Mouse (Mus musculus) liver, adult 2 months (tissue): Measurements from ENCODE around the gene Rere. TPM values are rescaled to one million over a fixed set of nuclear protein-coding genes. Genes with fewer than 3 reads are reported as not detected.
A peak's percentile ranks its signal among the peaks of the same experiment; 100 is the strongest.

Source experiments
- DNase-seq: peaks from one replicate; pipeline ENCODE4 v3.0.0-alpha.2; 2011; ENCODE audit warnings: low read depth, low spot score; ENCODE audit errors: extremely low read depth
- H3K27ac ChIP-seq: fragments of 200-500 bp; replicated peaks from 2 replicates; pipeline ENCODE4 v1.5.1; 2012; ENCODE audit warnings: low read depth, mild to moderate bottlenecking, control low read depth, inconsistent platforms, low read length; ENCODE audit not compliant: insufficient read depth
- H3K27me3 ChIP-seq: fragments of 200-500 bp; 2 replicates; pipeline ENCODE4 v1.6.1; 2012; ENCODE audit warnings: mild to moderate bottlenecking, moderate library complexity, low read length, inconsistent platforms; ENCODE audit not compliant: control insufficient read depth, insufficient read depth
- H3K36me3 ChIP-seq: fragments of 200-500 bp; 2 replicates; pipeline ENCODE4 v1.6.1; 2012; ENCODE audit warnings: low read length, inconsistent platforms; ENCODE audit not compliant: control insufficient read depth, insufficient read depth
- H3K4me1 ChIP-seq: fragments of 200-500 bp; 2 replicates; pipeline ENCODE4 v1.6.1; 2011; ENCODE audit warnings: low read length; ENCODE audit not compliant: control insufficient read depth, insufficient read depth
- H3K4me3 ChIP-seq: fragments of 200-500 bp; 2 replicates; pipeline ENCODE4 v1.5.1; 2011; ENCODE audit warnings: low read depth, mild to moderate bottlenecking, control low read depth, low read length, moderate library complexity; ENCODE audit not compliant: insufficient read depth
- H3K79me2 ChIP-seq: fragments of 200-500 bp; 2 replicates; pipeline ENCODE4 v1.6.1; 2012; ENCODE audit warnings: inconsistent platforms, mild to moderate bottlenecking, low read length, moderate library complexity; ENCODE audit not compliant: control insufficient read depth, insufficient read depth
- H3K9ac ChIP-seq: fragments of 200-500 bp; 2 replicates; pipeline ENCODE4 v1.6.1; 2012; ENCODE audit warnings: low read depth, mild to moderate bottlenecking, control low read depth, inconsistent platforms, low read length
- CTCF ChIP-seq: fragments of 200-500 bp; IDR thresholded peaks from 2 replicates; pipeline ENCODE4 v1.5.1; 2011; ENCODE audit warnings: low read depth, low read length, control low read depth
- POLR2A ChIP-seq: fragments of 200-500 bp; IDR thresholded peaks from 2 replicates; pipeline ENCODE4 v1.6.1; 2011; ENCODE audit warnings: low read length, control low read depth; ENCODE audit not compliant: insufficient read depth; ENCODE audit errors: extremely low read depth
- WGBS: fragments of 180-500 bp; shearing (Covaris S2); methylation state at CpG from one replicate; pipeline ENCODE4 v1.1.7; 2018; 5-methylcytosine and 5-hydroxymethylcytosine counted together
- polyA plus RNA-seq: library from polyadenylated mRNA; depleted of rRNA; stranded (reverse); fragments of >200 nt; gene quantifications from 2 replicates; pipeline ENCODE4 v1.2.3, GENCODE M21; 2012
- total RNA-seq: library from RNA; depleted of rRNA; stranded (reverse); fragments of >200 nt; gene quantifications from 2 replicates; pipeline ENCODE4 v1.2.3, GENCODE M21; 2014

Gene Rere
- total and polyA plus RNA-seq, 2 experiments: 8.8 to 10.0 TPM

GRCm38 (mm10) chr4:150239951-150240368, 41.5 kb upstream of the Rere start:
- 8% methylated on average over 6 of the region's 6 CpGs for WGBS
- TF ChIP-seq CTCF (peak; percentile 60), POLR2A (no peak)
- H3K4me1 ChIP-seq: peaks cover 25% of the 10 kb centered on the region

GRCm38 (mm10) chr4:150240381-150240886, 41.0 kb upstream of the Rere start:
- peaks cover 51% of the 10 kb centered on the region for H3K36me3 ChIP-seq
- H3K27me3 ChIP-seq: no peaks in the 10 kb centered on the region
- peaks cover 24% of the 10 kb centered on the region for H3K4me1 ChIP-seq
- 77% methylated on average over 1 of the region's 1 CpGs for WGBS
- no peak overlapping the region for H3K27ac ChIP-seq
- TF ChIP-seq POLR2A (no peak), CTCF (no peak)
- H3K9ac ChIP-seq: no peak overlapping the region
- peaks cover 13% of the 10 kb centered on the region for H3K79me2 ChIP-seq
- H3K4me3 ChIP-seq: no peak overlapping the region
- no peak for DNase-seq

More at GRCm38 (mm10) chr4:150239951-150240368, 41.5 kb upstream of the Rere start:
- Histone ChIP-seq H3K27ac (peak overlapping the region; percentile 33; the same call in 1 of the 2 replicates), H3K9ac (no peak overlapping the region), H3K36me3 (peaks cover 49% of the 10 kb centered on the region), H3K4me3 (no peak overlapping the region), H3K27me3 (no peaks in the 10 kb centered on the region), H3K79me2 (peaks cover 13% of the 10 kb centered on the region)
- DNase-seq: peak; percentile 91

- no peak overlapping the region for H3K4me3 ChIP-seq
- peaks cover 61% of the 10 kb centered on the region for H3K36me3 ChIP-seq
- no peak for DNase-seq
- no peak for TF ChIP-seq POLR2A
- TF ChIP-seq CTCF: no peak
- no peaks in the 10 kb centered on the region for H3K27me3 ChIP-seq
- H3K4me1 ChIP-seq: peaks cover 20% of the 10 kb centered on the region
- 83% methylated on average over 4 of the region's 4 CpGs for WGBS
- H3K27ac ChIP-seq: no peak overlapping the region
- peaks cover 13% of the 10 kb centered on the region for H3K79me2 ChIP-seq
- peak overlapping the region; percentile 8; the same call in 1 of the 2 replicates for H3K9ac ChIP-seq
These were observed 39.7 kb upstream of the Rere start for GRCm38 (mm10) chr4:150241708-150242107.

- Histone ChIP-seq H3K27ac (no peak overlapping the region), H3K27me3 (no peaks in the 10 kb centered on the region), H3K36me3 (peaks cover 70% of the 10 kb centered on the region), H3K4me3 (no peak overlapping the region), H3K79me2 (peaks cover 6% of the 10 kb centered on the region; the same call in 1 of the 2 replicates), H3K9ac (no peak overlapping the region), H3K4me1 (peaks cover 20% of the 10 kb centered on the region)
- 76% methylated on average over 5 of the region's 5 CpGs for WGBS
- no peak for TF ChIP-seq POLR2A
- no peak for TF ChIP-seq CTCF
- DNase-seq: no peak
These were observed 38.7 kb upstream of the Rere start for GRCm38 (mm10) chr4:150242745-150243144.

GRCm38 (mm10) chr4:150245876-150246275, 35.6 kb upstream of the Rere start:
- H3K27ac ChIP-seq: no peak overlapping the region
- DNase-seq: no peak
- WGBS: 87% methylated on average over 2 of the region's 2 CpGs
- H3K9ac ChIP-seq: no peak overlapping the region
- H3K36me3 ChIP-seq: peaks cover 73% of the 10 kb centered on the region
- H3K4me3 ChIP-seq: no peak overlapping the region
- peaks cover 11% of the 10 kb centered on the region for H3K4me1 ChIP-seq
- H3K27me3 ChIP-seq: no peaks in the 10 kb centered on the region
- no peaks in the 10 kb centered on the region for H3K79me2 ChIP-seq
- no peak for TF ChIP-seq CTCF
- TF ChIP-seq POLR2A: no peak

- Histone ChIP-seq H3K9ac (no peak overlapping the region), H3K36me3 (peaks cover 53% of the 10 kb centered on the region), H3K27ac (no peak overlapping the region), H3K4me1 (peaks cover 2% of the 10 kb centered on the region; the same call in 1 of the 2 replicates), H3K79me2 (no peaks in the 10 kb centered on the region), H3K4me3 (no peak overlapping the region), H3K27me3 (no peaks in the 10 kb centered on the region)
- no peak for TF ChIP-seq POLR2A
- TF ChIP-seq CTCF: peak; percentile 97
- DNase-seq: peak; percentile 62
- WGBS: 59% methylated on average over 5 of the region's 5 CpGs
These were observed 33.4 kb upstream of the Rere start for GRCm38 (mm10) chr4:150248009-150248408.
